Mouse (Mus musculus): ENCODE measurements at regions not wholly inside any gene's neighbourhood (a gene's known extent, or its start where the extent isn't known, plus 50 kb on each side); places are given as distances from the start of the nearest gene placed in this dataset.

DNA sequence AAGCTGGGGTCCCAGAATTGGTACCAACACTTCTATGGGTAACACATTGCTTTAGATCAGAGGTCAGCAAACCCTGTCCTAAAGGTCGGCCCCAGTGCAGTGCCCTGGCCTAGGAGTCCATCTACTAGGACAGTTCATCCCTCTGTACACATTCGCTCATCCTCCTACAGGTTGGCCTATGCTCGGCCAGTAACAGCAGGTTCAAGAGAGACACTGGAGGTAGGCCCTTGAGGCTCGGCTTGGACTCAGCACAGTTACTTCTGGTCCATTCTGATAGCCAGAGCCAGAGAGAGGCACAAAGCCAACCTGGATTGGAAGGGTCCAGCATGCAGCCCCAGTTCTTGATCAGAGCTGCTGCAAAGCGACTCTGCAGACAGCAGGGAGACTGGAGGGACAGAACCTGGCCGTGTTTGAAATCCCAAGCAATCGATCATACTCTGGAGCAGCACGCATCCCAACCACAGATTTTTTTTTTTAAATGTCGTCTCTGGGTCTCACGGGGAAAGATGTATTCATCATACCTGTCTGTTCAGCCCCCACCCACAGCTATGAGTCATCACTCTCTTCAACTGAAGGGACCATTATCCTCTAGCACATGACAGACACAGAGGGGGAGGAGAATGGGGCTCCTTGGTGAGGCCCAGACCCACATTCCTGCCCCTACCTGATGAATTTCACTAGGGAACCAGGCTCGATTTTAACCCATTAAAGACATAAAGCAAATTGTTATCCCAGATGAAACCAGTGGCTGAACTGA, 112.4 kb upstream of the Mkln1 start:
- no peak for DNase-seq

DNA sequence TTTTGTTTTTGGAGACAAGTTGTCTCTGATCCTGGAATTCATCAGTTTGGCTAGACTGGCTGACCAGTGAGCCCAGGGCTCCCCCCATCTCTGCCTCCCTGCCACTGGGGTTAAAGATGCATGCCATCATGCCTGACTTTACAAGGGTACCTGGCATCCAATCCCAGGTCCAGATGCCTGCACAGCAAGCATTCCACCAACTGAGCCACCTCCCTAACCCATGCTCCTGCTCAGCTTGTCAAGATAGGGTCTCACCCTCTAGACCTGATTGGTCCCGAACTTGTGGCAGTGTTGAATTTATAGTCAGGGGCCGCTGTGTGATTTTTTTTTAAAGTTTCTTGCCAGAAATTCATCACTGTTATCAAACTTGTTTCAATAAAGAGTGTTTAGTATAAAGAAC, 111.4 kb upstream of the Mkln1 start:
- no peak for DNase-seq

DNA sequence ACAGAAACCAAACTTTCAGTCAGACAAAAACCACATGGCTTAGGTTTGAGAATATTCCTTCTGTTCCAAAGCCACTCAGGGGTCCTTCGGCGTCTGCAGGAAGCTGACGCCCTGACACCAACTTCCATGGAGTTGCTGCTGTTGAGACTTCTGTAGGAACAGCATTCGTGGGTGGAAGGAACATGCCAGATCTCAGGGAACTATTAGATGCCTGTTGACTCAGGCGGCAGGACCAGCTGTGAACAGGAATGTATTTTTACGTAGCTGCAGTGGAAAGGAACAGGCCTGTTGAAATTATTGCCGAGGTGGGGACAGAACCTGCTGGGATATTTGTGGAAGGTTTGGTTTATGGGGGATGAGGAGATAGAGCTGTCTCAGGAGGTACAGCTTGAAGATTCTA, 110.8 kb upstream of the Mkln1 start:
- peak; percentile 57 for DNase-seq

DNA sequence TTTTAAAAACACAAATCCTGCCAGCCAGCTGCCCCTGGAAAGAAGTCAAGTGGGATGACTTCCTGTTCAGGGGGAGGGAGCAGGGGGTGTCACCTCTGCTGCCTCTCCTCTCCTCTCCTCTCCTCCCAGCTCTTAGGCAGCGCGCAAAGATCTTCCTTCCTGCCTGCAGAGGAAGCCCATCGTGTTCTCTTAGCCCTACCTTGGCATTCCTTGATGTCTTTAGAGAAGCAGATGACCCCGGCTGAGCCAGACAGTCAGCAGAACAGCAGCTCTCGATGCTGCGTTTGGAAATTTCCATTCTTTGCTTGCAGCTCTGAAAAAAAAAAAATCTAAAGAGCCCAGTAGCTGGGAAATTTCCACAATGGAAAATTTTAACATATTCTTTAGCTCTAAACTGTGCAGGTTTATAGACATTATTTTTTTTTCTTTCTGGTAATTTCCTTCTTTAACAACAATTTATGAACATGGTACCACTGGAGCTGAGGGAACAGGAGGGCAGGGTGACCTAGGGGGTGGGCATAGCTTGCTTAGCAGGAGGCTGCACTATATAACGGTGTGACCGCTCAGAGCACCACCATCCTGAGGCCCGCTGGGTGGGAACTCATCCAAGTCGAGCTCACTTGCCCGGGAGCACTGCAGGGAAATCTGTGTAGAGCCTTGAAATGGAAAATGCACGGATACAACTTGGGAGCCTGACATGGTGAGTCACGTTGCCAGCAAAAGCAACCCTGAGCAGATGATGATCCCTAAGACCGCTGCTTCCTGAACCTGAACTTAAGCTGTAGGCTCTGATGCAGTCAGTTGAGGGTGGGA, 109.9 kb upstream of the Mkln1 start:
- peak; percentile 64 for DNase-seq

DNA sequence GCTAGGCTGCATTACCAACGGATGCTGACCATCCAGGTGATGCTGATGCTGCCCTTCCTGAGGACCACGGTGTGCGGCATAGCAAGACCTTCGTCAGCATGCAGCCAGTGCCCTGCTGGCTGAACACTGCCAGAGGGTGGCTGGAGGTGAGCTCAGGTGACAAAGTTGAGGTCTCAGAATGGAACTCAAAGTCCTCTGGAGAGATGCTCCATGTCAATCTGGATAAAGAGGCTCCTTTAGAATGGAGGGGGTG, 109.4 kb upstream of the Mkln1 start:
- no peak for DNase-seq

DNA sequence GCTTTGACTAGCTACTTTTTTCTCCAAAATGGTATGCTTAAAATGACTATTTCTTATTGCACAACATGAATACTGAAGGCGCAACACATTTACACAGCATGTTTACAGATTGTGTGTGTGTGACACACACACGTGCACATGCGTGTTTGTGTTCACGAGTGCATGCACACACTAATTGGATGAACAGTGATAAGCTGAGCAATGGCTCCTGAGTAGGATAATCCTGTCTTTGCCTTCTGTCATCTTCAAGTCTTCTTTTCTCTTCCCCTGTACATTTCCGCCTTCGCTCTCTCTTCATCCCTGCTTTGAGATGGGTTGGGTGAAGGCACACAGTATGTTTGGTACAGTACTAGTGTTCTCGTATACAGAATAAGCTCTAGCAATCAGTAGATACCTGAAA, 106.5 kb upstream of the Mkln1 start:
- no peak for DNase-seq

DNA sequence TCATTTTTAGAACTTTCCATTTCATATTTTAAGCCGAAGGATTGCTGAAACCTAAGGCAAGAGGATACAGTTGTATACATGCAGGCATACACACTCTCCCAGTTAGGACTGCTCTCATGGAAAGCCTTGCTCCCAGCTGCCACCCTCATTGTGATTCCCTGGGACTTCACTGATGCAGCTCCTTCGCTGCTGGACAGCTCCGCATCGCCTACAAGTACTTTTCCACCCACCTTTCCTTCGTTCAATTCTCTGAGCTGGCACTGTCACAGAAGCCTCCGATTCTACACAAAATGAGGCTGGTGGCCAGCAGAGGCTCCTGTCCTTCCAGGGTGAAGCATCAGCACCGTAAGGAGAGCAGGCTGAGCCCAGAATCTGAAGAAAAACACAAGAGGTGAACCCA, 105.5 kb upstream of the Mkln1 start:
- no peak for DNase-seq

DNA sequence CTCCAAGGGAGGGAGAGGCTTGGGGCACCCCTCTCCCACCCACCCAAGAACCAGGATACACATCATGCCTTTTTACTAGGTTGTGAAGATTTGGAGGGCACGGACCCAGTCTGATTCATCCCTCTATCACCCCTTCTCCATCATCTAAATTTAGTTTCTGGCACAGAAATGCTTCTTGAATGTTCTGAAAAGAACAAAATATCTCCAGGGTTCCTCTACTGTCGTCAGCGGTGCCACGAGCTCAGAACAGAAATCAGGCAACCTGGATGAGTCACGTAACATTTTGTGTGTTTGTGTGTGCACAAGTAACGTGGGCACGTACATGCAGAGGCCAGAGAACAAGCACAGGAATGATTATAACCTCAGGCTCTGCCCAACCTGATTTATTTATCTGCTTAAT, 99.1 kb upstream of the Mkln1 start:
- DNase-seq = no peak

DNA sequence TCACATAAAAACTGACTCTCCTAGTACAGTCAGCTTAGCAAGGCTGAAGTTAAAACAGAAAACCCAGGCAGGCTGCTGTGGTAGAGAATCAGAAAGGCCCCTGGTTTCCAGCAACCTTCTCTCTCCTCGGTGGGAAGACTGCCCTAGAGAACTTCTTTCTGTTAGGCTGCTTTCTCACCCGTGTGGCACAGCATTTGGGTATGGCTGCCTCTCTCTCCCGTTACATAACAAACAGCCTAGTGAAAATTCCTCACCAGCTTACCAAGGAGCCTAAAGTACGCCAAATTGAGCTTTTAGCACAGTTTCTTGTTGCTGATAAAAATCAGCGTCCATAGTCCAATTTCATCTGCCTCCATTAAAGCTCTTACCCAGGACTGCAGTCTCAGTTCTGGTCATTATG, 92.8 kb upstream of the Mkln1 start:
- DNase-seq = no peak

DNA sequence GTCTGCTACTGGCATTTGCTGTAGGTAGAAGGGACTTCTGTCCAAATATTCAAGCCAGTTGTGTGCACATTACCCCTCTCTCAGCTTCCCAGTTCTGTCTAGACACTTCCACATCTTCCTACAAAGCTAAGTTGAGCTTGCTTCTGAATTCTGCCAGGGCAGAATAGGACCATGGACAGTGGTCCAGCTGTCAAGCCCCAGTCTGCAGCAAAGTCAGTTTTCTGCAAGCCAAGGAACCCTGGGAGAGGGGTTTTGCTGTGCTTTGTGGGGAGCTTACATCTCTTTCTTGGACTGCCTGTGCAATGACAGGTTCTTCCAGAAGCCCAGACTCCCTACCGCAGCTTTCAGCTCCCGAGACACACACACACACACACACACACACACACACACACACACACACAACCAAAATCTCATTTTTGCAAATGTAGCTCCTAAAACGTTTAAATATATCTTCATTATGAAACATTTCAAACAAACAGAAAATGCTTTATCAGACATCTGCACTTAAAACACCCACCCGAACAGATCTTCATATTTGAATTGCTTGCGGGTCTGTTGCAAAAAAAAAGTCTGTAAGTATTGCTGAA, 91.4 kb upstream of the Mkln1 start:
- no peak for DNase-seq

DNA sequence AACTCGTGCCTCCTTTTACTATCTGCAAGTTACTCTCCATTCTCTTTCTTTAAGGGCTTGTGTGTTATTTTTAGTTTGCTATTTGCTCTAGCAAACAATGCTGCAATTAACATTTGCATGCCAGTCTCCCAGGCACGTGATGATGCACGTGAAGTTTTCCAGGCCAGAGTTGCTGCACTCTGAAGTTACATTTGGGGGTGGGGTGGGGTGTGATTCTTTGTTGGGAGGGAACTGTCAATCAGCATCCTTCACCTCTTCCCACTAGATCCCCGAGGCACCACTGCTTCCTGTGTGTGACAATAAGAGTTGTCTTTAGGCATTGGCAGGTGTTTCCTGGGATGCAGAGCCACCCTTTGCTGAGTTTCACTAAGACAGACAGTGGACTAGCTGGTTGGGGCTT, 90.6 kb upstream of the Mkln1 start:
- DNase-seq = no peak

DNA sequence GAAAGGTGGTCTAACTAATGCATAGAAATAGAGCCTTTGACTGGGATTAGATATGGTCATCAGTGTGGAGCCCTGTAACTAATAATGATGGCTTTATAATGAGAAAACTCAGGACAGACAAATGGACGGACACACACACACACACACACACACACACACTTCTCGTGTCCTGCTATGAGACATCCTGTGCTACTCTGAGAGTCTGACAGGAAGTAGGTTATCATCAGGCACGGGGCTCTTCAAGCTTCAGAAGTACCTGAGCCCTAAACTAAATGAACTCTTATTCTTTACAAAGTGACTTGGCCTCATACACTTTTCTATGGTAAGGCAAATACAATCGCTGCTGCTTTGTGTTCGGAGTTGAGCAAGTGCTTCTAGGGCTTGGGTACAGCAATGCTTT, 87.9 kb upstream of the Mkln1 start:
- DNase-seq = no peak

DNA sequence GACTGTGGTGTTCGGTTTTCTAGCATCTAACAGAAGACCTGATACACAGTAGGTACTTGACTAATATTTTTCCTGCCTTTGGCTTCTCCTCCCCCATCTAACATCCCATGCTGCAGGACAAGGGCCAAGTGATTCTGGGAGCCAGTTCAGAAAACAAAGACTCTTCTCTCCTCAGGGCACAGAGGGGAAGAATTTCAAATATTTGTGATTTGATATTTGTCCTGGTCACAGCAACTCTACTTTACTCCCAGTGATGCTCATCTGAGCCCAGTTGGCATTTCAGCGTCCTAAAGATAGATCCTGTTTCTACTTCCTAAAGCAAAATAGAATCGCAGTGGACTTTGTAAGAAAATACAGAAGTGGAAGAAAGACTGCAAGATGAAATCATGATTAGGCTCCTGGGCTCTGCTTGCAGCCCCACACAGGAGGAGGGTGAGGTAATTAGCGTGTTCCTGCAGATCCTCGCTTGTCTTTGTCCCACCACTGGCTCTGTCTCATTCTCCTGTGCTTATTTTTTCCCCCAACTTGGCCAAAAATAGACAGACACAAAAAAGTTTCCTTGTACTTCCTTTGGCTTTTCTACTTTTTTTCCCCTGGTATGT, 84.6 kb upstream of the Mkln1 start:
- DNase-seq = no peak

DNA sequence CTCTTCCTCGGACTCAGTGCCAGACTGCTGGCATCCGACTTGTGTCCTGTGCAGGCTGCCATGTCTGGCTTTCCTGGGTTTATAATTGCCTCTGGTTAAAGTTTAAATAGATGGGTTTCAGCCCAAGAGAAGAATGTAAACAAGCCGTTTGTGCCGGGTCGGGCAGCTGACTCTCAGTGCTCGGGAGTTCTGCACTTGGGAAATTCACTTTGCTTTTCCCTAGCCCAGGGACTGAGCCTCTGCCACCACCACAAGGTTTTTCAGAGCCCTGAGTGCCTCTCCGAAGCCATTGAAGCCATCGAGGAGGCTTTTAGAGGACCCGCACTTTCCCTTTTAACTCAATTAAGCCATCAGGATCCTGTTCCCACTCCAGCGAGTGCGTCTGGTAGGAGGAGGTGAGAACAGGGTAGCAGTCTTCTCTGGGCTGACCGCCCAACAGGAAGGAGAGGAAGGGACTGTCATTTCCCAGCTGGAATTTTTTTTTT, 80.8 kb upstream of the Mkln1 start:
- no peak for DNase-seq

DNA sequence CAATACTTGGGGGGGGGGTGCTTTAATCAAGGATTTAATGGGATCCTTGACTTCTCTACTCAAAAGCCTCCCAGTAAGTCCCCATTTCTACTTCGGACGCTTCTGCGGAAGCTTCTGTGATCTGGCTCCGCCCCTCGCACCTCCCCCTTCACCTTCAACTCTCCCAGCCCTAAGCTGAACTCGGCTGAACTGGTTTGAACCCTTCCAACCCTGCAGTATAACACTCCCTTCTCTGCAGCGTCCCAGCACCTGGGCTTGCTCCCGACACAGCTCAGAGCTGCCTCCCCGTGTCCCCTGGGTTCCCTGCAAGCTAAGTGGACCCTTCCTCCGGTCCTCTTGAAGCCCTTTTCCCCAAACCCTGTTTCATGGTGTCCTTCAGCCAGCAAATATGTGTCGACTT, 80.0 kb upstream of the Mkln1 start:
- DNase-seq = no peak

DNA sequence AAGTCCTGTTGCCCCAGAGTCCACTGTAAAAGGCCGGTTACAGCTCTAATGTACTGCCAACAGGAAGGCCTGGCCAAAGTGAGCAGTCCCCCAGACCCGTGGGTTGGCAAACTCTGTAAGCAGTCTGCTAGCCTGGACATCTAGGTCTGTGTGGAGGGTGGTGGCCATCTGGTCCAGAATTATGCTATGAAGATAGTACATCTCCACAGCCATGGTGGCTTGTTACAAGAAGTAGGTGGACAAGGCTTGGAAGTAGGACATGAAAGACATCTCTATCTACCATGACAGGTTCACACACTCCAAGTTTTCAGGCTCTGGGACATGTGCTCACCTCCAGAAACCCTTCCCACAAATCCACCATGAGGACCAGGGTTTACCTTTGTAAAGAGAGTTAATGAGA, 79.1 kb upstream of the Mkln1 start:
- DNase-seq = no peak

DNA sequence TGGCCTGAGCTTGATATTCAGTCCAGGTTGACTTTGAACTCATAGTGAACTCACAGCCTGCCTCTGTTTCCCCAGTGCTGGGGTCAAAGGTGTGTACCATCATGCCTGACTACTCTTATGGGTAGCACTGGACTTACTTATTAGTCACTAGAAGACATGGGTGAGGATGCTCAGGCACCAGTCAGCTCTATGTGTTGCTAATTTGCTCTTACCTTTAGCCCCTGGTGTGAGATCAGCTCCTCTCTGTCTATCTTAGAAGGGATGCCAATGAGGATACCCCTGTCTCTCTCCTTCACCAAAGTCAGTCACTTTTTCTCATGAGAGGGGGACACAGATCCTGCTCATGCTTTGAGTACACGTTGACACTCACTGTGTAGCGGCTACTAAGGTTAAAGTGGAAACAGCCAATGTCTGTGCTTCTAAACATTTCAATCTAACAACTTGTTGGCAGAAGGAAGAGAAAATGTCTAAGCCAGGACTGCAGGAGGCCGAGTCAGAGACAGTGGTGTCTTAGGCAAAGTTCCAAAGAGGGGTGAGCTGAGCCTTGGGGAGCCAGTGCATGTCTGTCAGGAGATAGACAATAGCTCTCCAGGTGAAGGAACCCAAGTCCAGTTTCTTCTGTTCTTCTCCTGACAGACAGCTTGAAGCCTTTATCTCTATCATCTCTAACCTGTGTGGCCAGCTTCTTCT, 78.2 kb upstream of the Mkln1 start:
- DNase-seq = no peak

DNA sequence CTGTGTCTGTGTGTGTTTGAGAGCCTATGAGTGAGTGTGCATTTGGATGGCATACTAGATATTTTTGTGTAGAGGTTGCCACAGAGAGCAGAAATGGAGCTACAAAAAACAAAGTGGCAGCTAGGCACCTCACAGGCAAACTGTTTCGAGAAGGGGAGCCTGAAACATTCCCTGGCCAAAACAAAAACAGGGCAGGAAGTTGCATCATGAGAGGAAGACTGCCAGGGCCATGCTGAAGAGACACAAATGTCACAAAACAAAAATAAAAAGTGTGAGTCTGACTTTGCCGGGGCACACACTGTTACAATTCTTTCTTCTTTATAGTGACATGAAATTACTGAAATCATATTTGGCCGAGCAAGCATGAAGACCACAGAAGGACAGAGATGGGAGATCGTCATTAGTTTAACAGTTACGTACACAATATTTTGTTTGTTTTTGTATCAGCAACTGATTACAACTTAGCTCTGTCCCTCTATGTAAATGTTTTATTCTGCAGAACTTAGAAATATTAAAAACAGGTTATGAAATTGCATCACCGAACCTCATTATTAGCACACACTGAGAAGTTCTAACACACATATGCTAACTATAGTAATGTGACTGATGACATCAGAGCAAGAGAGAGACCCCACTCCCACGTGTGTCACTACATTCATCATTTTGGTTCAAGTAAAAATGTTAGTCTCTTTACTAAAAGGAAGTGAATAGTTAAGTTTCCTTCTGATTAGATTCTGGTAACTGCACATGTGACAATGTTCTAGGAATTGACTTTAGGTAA, 77.3 kb upstream of the Mkln1 start:
- no peak for DNase-seq

DNA sequence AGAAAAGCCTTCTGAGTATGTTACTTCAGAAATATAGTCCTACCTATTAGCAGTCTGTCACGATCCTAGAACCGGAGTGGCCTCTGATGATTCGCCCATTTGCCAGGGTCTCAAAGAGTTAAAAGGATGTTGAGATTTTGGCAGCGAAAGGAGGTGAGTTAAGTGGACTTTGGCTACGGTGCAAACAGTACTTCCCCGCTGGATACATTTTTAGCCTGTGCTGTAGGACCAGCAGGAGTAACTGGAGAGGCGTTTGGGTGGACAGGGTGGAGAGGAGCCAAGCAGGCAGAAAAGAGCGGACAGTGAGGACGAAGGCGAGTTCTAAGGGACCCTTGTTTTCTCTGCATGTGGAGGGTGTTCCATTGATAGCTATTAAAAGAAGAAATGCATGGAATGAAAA, 76.6 kb upstream of the Mkln1 start:
- no peak for DNase-seq

DNA sequence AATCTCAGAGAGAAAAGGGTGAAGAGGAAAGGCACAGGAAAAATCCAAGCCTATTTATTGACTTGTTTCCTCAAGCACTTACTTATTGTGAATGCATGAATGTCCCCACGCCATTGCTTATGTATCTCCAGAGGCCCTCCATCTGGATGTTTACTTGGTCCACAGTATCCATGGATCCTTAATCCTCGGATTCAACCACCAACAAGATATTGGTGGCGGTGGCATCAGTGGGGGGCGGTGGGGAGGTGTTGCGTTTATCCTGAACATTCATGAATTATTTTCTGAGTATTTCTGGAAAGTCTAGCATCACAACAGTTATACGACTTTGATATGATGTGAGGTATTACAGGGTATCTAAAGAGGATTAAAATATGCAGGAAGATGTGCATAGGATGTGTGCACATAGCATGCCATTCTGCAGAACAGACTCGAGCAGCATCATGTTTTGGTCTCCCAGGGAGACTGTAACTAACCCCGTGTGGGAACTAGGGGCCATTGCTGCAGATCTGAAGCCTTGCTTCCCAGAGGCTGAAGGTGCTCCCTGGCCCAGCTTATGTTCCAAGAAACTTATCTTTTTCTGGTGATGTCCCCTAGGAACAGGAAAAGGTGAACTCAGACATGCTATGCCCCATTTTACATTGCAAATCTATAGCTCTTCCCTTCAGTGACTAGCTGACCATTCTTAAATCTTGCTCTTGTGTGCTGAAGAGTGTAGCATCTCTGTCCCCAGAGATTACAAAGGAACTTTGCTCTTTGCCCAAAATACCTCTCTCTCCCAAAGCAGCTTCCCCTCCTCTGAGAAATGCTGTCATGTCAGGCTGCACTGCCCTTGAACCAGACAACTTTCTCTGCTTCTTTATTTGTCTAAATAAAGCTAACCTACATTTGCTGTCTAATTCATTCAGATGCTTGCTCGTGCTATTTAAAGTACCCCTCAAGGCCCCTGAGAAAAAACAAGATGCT, 75.0 kb upstream of the Mkln1 start:
- no peak for DNase-seq

DNA sequence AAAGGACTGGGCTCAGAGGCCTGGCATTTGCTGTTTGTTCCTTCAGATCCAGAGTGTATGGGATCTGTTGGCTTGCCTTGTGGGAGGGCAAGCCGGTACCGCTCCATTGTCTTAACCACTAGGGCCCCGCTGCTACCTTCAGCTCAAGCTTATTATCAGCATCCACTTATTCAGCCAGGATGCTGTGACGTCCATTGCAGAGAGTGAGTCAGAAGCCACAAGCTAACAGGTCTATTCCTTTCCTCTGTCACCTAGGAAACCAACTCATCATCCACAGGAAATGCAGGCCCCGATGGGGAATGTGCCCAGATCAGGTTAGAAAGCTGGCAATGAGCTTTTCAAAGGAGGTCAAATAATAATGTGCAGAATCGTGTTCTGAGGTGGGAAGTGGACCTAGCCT, 73.8 kb upstream of the Mkln1 start:
- peak; percentile 73 for DNase-seq

All from layer of hippocampus, adult 9-11 months (tissue).